Mouse (Mus musculus): ENCODE measurements at regions not wholly inside any gene's neighbourhood (a gene's known extent, or its start where the extent isn't known, plus 50 kb on each side); places are given as distances from the start of the nearest gene placed in this dataset.

DNA sequence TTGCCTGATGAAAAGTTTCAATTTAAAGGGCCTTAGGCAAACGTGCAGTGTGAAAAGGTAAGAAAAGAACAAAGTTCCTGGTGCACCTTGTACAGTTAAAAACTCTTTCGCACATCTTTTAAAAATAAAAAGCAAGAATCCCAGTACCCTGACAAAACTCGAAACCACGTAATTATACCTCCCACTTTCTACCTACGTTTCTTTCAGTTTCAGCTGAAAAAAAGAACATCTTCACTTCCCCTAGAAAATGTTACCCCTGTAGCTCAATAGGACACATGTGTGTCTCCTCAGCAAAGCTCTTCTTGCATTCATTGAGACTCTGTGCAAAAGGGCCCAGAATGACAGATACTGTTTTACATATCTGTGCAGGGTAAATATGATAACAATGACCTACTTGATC lies 113.2 kb downstream of the Spry2 start:
- DNase-seq (ENCODE audit: low read depth, low spot score) = no peak

DNA sequence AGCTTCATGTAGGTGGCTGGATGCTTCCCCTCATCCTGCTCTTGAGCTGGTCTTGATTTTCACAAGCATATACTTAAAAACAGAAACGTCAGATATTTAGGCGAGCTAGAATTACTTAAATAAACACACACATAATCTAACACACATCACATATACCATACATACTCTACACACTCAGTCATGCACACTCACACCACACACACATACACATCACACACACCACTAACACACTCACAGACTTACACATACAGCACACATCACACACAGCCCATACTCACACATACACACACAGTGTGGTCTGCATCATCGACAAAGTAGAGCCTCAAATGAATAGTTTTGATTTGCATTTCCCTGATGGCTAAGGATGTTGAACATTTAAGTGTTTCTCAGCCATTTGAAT lies 116.9 kb downstream of the Spry2 start:
- no peak for DNase-seq (ENCODE audit: low read depth, low spot score)

DNA sequence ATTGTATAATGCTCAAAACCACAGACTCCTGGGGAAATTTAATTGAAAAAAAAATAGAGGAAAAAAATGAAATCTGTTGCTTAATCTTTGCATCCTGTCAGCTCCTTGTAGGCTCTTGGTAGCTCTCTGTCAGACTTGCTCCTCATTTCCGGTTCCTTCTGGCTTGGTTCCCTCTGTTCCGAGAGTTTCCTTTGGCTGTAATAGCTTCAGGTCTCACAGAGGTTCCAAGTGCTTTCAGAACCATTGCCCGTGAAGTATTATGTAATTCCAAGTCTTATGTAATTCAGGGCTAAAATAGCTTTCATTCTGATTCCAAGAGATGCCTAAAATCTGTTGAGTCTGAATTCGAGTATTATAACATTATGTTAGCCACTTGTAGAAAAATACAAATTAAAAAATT lies 117.3 kb downstream of the Spry2 start:
- DNase-seq (ENCODE audit: low read depth, low spot score) = no peak

DNA sequence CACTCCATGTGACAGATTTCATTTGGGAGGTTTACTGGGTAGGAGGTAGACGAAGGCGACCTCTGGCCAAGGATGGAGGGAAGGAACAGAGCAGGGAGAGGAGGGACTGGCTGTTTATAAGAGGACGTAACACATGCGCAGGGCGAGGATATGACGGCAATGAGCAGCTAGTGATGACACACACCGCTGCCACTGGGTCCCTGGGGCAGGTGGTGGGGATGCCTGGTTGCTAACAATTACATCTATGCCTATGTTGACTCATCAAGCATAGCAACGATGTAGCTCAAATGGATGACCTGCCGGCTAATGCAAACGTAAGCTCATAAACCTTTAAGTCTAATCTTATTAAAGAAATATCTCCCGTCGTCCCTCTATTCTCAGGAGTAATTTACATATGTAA lies 122.9 kb downstream of the Spry2 start:
- no peak for DNase-seq (ENCODE audit: low read depth, low spot score)

DNA sequence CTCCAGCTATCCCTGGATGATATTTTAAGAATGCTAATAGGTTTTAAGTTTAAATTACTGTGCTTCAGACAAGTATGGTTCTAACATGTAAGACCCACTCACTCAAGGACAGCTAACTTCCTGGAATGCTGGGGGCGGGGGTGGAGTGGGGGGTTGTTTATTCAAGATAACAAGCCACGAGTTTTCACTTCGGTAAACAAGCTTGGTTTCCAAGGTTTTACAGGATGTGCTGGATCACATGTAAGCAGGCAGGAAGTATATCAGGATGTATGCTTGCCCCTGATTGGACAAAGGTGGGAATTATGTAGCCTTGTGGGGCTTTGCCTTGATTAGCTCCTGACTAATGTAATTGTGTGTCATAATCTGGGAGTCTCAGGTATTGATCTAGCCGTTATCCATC lies 129.5 kb downstream of the Spry2 start:
- DNase-seq (ENCODE audit: low read depth, low spot score) = no peak

DNA sequence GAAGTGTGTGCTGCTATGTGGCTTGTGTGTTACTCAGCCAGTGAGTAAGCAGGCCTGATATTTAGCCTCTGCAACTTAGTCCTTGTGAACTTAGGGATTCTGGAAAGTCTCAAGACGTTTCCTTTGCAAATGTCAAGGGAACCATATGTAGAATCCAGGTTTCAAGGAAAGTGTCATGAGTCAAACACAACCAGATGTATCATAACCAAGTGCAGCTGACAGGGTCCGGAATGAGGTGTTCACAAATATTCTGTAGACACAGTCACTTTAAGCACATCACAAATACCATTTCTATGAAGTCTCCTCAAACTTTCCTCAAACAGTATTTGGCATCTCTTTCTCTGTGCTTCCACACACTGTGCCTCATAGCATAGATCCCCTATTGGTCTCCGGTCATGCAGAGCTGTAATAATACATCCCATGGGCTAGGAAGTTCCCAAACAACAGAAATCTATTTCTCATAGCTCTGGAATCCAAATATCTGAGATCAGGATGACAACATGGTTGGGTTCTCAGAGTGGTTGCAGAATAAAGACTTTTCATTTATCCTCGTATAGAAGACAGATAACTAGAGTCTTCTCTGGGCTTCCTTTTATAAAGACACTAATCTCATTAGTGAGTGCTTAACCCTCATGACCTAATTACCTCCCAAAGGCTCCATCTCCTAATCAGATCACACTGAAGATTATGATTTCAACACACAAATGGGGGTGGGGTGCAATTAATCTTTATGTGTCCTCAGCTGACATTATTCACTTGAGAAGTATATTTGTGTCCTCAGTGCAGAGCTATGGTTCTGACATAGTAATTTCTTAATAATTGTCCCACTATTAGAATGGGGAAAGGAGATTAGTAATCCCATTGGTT lies 143.9 kb downstream of the Spry2 start:
- no peak for DNase-seq (ENCODE audit: low read depth, low spot score)

DNA sequence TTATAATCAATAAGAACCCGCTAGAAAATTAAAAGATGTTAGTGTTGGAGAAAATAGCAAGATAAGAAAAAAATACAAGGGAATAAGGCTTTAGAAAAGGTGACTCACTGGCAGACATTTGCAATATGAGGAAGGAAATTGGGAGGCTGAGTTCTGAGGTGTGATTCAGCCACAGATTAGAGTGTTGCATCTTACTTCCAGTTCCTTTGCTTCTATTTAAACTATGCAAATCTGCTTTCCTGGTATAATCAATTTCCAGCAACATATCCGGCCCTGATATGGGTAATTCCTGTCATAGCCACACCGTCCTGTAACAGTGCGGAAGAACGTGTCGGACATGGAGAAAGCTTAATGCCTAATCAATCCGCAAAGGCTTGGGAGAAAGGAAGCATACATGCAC lies 144.9 kb downstream of the Spry2 start:
- no peak for DNase-seq (ENCODE audit: low read depth, low spot score)

DNA sequence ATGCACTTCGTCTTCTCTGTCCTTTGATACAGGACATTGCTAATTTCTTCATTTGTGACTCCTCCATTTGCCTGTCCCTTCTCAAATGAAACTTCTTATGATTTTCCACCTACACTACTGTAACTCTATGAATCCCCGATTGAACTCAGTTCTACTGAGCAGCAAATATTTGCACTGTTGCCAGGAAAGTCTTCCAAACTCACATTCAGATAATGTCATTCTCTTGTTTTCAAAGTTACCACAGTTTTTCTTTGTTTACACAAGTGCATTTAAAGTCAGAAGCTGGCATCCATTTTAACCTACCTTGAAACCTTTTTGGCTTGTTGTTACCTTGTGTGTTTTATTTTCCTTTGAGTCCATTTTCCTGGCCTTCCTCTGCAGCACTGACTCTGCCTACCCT lies 152.0 kb downstream of the Spry2 start:
- no peak for DNase-seq (ENCODE audit: low read depth, low spot score)

DNA sequence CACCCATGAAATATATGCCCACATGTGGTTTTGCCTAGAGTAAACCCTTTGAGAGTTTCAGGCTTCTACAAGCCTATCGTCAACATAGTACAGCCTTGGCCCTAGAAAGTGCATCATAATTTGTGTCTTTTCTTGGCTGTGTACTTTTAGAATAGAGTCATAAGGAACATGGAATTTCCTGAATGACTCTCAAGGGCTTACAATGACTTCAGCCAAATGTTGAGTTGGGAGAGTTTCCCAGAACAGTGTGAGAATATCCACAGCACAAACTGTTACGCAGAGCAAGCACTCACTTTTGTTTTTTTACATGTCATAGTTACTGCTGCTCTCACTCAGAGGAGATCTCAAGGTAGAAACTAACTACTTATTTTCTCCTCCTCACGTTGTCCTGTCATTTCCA lies 152.5 kb downstream of the Spry2 start:
- DNase-seq (ENCODE audit: low read depth, low spot score) = no peak

DNA sequence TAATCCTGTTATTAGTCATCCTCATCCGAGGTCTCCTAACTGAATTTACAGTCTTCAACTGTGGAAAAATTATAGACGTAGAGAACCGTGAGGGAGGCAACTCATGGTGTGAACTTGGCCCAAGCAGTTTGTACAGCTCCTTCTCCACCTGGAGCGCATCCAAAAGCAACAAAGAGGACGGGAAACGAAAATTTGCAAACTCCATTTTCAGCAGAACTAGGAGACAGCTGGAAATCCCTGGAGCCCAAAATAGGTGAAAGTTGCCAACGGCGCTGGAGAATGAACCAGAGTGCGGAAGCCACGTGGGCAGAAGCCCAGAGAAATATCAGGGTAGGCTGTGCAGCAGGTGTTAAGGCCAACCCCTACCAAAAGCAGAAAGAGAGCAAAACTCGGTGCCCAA lies 155.7 kb downstream of the Spry2 start:
- DNase-seq (ENCODE audit: low read depth, low spot score) = no peak

DNA sequence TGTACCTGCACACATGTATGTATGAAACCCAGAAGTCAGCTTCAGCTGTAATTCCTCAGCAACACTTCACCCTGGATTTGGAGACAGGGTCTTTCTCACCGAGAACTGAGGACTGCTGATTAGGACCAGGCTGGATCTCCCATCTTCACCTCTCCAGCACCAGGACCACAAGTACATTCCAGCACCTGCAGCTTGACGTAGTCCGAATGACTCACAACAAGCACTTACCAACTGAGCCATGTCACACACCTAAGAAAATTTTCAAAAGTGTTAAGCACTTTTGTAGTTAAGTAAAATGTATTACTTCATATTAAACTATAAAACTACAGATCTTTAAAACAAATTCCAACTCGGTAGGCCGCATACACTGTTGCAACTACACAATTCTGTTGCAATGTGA lies 158.1 kb downstream of the Spry2 start:
- no peak for DNase-seq (ENCODE audit: low read depth, low spot score)

DNA sequence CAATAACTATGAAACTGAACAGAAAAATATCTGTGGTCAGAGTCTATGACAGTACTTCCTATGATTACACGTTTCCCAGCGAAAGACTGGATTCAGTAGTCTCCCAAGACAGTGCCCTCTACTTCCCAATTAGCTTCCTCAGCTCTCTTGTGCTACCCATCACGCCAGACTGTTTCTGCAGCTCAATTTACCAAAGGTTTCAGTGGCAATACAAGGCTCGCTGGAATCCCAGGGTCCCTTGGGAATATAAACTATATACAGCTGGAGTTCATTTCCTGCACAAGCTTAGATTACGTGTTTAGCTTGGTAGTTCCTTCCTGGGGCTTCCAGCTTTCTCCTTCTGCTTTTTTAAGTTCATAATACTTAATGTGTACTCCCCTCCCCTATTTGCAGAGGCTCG lies 160.3 kb downstream of the Spry2 start:
- DNase-seq (ENCODE audit: low read depth, low spot score) = no peak

DNA sequence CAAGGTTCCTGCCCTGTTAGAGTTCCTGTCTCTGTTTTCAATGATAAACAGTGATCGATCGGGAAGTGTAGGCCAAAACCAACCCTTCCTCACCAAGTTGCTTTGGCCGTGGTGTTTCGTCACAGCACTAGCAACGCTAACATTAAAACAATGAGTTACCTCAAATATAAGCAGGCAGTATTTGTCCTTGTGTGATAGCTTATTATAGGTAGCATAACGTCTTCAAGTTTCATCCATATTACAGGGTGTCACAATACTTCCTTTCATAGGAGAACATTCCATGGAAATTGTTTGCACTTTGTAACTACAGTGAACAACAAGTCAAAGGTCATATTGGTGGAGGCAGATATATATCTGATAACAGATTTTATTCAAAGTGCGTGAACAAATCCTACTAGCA lies 162.3 kb downstream of the Spry2 start:
- DNase-seq (ENCODE audit: low read depth, low spot score) = no peak

DNA sequence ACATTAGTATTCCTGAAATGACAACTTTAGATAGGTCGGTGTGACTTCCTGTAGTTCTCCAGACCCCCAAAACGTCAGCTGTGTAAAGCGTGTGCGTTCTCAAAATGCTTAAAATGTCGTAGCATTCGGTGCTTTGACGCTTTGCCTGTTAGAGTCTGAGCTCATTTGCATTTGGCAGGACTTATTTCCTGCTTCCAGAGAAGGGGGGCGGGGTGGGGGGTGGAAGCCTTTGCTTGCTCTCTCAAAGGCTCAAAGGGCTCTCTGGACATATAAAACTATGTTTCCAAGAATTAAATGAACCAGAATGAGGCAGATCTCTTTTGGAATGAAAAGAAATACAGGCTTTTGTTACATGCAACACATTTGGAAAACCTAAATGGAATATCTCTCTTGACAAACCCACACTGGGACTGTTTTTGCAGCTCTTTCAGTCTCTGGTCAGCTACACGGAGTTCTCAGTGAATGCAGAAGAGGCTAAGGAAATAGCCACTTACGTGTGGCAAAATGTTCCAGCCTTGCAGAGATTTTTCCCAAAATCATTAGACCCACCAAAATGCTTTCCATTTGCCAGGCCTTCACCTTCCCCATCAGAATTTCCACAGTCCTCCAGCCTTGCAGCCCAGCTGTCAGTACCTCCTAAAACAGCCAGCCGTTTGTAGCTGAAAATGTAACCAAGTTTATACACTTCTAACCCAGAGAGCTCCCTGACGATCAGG lies 163.4 kb downstream of the Spry2 start:
- DNase-seq (ENCODE audit: low read depth, low spot score) = peak; percentile 52

DNA sequence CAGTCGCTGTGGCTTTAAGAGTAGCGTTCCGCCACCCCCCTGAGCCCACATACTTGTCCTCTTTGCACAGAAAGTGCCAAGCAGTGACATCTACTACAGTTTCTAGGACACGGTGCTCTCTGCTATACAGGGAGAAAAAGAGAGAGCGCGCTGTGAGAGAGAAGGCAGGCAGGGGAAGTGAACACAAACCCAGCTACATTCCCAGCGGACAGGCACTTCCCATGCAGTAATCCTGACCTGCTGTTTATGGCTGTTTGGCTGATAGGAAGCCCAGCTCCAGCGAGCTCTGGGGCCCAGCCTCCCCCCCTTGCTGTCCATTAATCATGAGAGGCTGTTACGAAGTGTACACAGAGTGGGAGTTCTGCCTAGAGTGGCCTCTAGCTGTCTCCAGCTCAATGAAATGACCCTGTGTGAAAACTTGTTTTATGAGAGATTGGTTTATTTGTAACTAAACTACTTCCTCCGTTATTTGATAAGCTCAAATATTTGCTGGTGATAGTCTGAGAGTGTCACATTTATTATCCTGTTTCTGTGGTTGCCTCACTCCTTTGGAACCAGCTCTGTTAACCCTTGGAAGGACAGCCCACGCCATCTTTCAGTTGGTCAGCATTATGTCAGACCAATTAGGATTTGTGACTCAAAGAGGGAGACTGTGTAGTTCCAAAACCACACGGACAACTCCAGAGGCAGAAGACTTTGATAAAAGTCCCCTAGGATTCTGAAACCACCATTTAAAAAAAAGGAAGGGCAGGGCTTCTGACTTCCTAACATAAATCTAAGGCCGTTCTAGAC lies 164.2 kb downstream of the Spry2 start:
- DNase-seq (ENCODE audit: low read depth, low spot score) = peak; percentile 31

DNA sequence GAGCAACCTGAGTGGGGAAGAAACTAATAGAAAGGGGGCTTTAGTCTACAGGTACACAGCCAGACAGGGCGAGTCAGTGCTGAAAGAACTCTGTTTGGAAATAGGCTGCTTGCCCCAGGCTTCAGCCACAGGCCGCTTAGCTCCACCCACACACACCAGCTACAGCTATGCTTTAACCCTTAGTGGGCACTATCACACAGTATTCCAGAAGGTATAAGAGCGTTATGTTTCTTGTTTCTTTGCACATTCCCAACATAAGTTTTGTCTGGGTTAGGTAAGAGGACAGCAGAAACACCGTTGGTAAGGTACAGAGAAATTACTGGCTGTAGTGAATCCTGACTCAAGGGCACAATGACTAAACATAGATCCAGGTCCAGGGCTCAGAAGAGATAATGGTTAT lies 165.8 kb downstream of the Spry2 start:
- peak; percentile 16 for DNase-seq (ENCODE audit: low read depth, low spot score)

DNA sequence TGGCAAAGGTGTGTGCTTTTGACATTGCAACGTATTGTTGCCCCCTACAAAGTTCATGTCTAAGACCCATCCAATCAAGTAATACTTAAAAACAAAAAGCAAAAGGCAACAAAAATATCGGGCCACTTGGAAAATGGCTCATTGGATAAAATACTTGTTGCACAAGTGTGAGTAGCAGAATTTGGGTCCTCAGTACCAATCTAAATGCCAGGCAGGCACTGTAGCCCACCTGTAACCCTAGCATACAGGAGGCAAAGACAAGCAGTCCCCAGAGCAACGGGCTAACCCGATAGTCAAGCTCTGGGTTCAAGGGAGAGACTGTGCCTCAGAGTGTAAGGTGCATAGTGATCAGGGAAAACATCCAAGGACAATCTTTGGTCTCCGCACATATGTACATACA lies 167.8 kb downstream of the Spry2 start:
- DNase-seq (ENCODE audit: low read depth, low spot score) = no peak

DNA sequence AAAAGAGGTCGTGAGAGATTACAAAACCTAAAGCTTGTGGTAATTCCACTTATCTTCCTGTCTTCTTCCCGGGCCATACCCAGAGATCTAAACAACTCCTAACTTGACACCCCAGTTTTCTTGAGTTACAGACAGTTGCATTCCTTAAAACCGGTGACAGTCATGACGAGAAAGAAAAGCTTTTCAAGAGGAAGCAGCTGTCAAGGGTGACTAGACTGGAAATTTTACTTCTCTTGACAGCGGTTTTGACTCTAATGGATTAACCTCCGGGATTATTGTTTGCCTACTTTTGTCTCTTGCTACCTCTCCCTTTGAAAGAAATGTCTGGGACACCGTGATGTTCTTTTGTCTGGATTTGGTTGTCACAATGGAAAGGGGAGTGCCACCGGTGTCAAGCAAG lies 170.9 kb downstream of the Spry2 start:
- peak; percentile 28 for DNase-seq (ENCODE audit: low read depth, low spot score)

DNA sequence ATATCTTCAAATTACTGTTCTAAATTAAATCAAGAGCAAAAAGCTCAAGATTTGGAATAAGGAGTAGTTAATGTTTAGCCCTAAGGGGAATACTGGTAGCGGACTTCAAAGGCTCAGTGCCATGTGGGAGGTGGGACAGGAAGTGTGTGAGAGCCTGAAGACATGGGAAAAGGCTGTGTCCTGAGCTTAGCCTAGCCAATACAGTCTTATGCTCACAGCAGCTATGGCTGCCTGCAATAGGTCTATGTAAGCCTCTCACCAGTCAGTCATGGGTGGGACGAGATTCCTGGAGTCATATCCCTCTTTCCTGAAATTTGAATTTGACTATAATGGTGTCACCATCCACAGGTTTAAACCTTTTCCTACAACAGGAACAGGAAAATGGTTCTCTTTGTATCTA lies 173.7 kb downstream of the Spry2 start:
- DNase-seq (ENCODE audit: low read depth, low spot score) = no peak

DNA sequence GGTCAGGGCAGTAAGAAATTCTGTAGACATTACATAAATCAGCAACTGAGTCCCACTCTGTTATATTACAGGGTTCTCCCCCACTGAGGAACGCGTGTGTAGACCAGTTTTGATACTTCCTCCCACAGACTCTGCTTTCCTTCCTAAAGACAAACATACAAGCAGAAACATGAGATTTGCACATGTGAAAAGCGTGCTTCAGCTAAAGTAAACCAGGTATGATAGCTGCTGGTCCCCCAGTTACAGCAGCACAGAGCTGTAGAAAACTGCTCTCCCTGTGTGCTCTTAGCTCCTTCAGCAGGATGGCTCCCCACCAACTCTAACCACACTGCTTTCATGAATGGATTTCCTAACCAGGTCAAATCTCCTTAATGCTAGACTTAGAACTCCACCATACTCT lies 175.0 kb downstream of the Spry2 start:
- no peak for DNase-seq (ENCODE audit: low read depth, low spot score)

DNA sequence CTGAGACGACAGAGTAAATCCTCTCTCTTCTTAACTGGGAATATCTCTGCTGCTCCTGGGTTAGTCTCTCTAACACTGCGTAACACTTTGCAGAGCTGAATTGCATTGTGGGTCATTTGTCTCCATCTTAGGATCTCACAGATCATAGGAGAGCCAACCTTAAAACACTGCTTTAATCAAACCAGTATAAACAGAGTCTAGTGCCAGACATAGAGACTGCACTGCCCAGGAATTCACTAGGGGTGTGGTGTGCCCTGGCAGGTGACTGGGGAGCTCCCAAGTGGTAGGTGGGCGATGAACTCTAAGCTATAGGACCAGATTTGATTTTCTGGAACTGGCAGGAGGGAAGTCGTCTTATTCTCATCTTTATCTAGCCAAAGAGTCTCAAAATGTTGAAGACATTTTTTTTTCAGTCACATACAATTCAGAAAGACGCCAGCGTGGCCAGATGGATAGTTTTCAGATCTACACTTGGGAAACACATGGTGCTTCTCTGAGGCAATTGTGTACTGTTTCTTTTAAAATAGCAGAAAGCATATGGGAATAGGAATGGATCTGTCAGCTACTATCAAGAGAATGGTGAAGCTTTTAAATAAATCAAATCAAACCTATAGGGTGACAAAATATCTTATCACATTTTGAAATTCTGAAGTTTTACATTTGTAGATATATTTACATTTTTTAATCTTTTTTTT lies 175.7 kb downstream of the Spry2 start:
- no peak for DNase-seq (ENCODE audit: low read depth, low spot score)

Measured in R1 (cell line).